Mouse (Mus musculus): ENCODE measurements around the gene Fanci. TPM values are rescaled to one million over a fixed set of nuclear protein-coding genes. Genes with fewer than 3 reads are reported as not detected.

Fanci gene
- polyA plus RNA-seq, 1 experiment from 2014 or later = 3.0 TPM

- WGBS (ENCODE audit: insufficient replicate concordance) = 61% methylated on average over 5 of the region's 5 CpGs
- H3K9me3 ChIP-seq (ENCODE audit: low read length) = no peaks in the 10 kb centered on the region
- no peaks in the 10 kb centered on the region; the same call in 1 of the 2 replicates for H3K36me3 ChIP-seq (replicated peaks; ENCODE audit: insufficient read depth, low read length)
- no peaks in the 10 kb centered on the region for H3K4me1 ChIP-seq (ENCODE audit: insufficient read depth)
- H3K27me3 ChIP-seq (ENCODE audit: insufficient read depth, low read length) = no peaks in the 10 kb centered on the region
- H3K9ac ChIP-seq (replicated peaks) = no peak overlapping the region
- ATAC-seq (no peak), DNase-seq (no peak)
- H3K4me2 ChIP-seq (ENCODE audit: low read depth, low read length) = no peak overlapping the region
- no peak overlapping the region for H3K27ac ChIP-seq (ENCODE audit: low read depth)
- no peak for TF ChIP-seq CTCF (IDR thresholded peaks at IDR 0.05; ENCODE audit: low read depth)
- no peak for TF ChIP-seq EP300 (IDR thresholded peaks at IDR 0.05; ENCODE audit: low read depth)
- no peak overlapping the region for H3K4me3 ChIP-seq (ENCODE audit: low read depth, low read length)
Observed at GRCm38 (mm10) chr7:79428243-79428642, 36.5 kb downstream of the Fanci start.

- WGBS (ENCODE audit: insufficient replicate concordance) = 73% methylated on average over 2 of the region's 2 CpGs
- H3K27ac ChIP-seq (ENCODE audit: low read depth) = no peak overlapping the region
- TF ChIP-seq CTCF (IDR thresholded peaks at IDR 0.05; ENCODE audit: low read depth) (no peak), EP300 (IDR thresholded peaks at IDR 0.05; ENCODE audit: low read depth) (no peak)
- no peak for ATAC-seq
- H3K36me3 ChIP-seq (replicated peaks; ENCODE audit: insufficient read depth, low read length) = peaks cover 17% of the 10 kb centered on the region
- no peak overlapping the region for H3K9ac ChIP-seq (replicated peaks)
- H3K9me3 ChIP-seq (ENCODE audit: low read length) = no peaks in the 10 kb centered on the region
- no peak overlapping the region for H3K4me2 ChIP-seq (ENCODE audit: low read depth, low read length)
- no peak overlapping the region for H3K4me3 ChIP-seq (ENCODE audit: low read depth, low read length)
- DNase-seq = no peak
- no peaks in the 10 kb centered on the region for H3K4me1 ChIP-seq (ENCODE audit: insufficient read depth)
- no peaks in the 10 kb centered on the region for H3K27me3 ChIP-seq (ENCODE audit: insufficient read depth, low read length)
Observed at GRCm38 (mm10) chr7:79440035-79440434, 48.3 kb downstream of the Fanci start.

GRCm38 (mm10) chr7:79447048-79447447 is 55.3 kb downstream of the Fanci start:
- ATAC-seq = no peak
- 83% methylated on average over 2 of the region's 2 CpGs for WGBS (ENCODE audit: insufficient replicate concordance)

GRCm38 (mm10) chr7:79447486-79447885 is 55.8 kb downstream of the Fanci start:
- Histone ChIP-seq H3K27me3 (ENCODE audit: insufficient read depth, low read length) (no peaks in the 10 kb centered on the region), H3K4me3 (ENCODE audit: low read depth, low read length) (no peak overlapping the region), H3K36me3 (replicated peaks; ENCODE audit: insufficient read depth, low read length) (peaks cover 61% of the 10 kb centered on the region), H3K4me1 (ENCODE audit: insufficient read depth) (no peaks in the 10 kb centered on the region), H3K27ac (ENCODE audit: low read depth) (no peak overlapping the region), H3K9ac (replicated peaks) (no peak overlapping the region), H3K4me2 (ENCODE audit: low read depth, low read length) (no peak overlapping the region), H3K9me3 (ENCODE audit: low read length) (no peaks in the 10 kb centered on the region)
- TF ChIP-seq EP300 (IDR thresholded peaks at IDR 0.05; ENCODE audit: low read depth) = no peak
- TF ChIP-seq CTCF (IDR thresholded peaks at IDR 0.05; ENCODE audit: low read depth) = no peak
- 75% methylated on average over 3 of the region's 3 CpGs for WGBS (ENCODE audit: insufficient replicate concordance)
- ATAC-seq = no peak
- no peak for DNase-seq

More at GRCm38 (mm10) chr7:79447048-79447447, 55.3 kb downstream of the Fanci start:
- Histone ChIP-seq H3K4me1 (ENCODE audit: insufficient read depth) (no peaks in the 10 kb centered on the region), H3K9ac (replicated peaks) (no peak overlapping the region), H3K27ac (ENCODE audit: low read depth) (no peak overlapping the region), H3K4me2 (ENCODE audit: low read depth, low read length) (no peak overlapping the region), H3K27me3 (ENCODE audit: insufficient read depth, low read length) (no peaks in the 10 kb centered on the region), H3K4me3 (ENCODE audit: low read depth, low read length) (no peak overlapping the region), H3K9me3 (ENCODE audit: low read length) (no peaks in the 10 kb centered on the region), H3K36me3 (replicated peaks; ENCODE audit: insufficient read depth, low read length) (peaks cover 57% of the 10 kb centered on the region)
- TF ChIP-seq EP300 (IDR thresholded peaks at IDR 0.05; ENCODE audit: low read depth) = no peak
- no peak for TF ChIP-seq CTCF (IDR thresholded peaks at IDR 0.05; ENCODE audit: low read depth)
- DNase-seq = no peak

- no peak overlapping the region for H3K27ac ChIP-seq (ENCODE audit: low read depth)
- H3K36me3 ChIP-seq (replicated peaks; ENCODE audit: insufficient read depth, low read length) = peaks cover 65% of the 10 kb centered on the region
- H3K4me1 ChIP-seq (ENCODE audit: insufficient read depth) = peaks cover 24% of the 10 kb centered on the region
- no peak overlapping the region for H3K4me3 ChIP-seq (ENCODE audit: low read depth, low read length)
- no peak overlapping the region for H3K4me2 ChIP-seq (ENCODE audit: low read depth, low read length)
- no peaks in the 10 kb centered on the region for H3K9me3 ChIP-seq (ENCODE audit: low read length)
- 91% methylated on average over 10 of the region's 10 CpGs for WGBS (ENCODE audit: insufficient replicate concordance)
- no peaks in the 10 kb centered on the region for H3K27me3 ChIP-seq (ENCODE audit: insufficient read depth, low read length)
- TF ChIP-seq CTCF (IDR thresholded peaks at IDR 0.05; ENCODE audit: low read depth) = no peak
- no peak for TF ChIP-seq EP300 (IDR thresholded peaks at IDR 0.05; ENCODE audit: low read depth)
- H3K9ac ChIP-seq (replicated peaks) = no peak overlapping the region
- no peak for DNase-seq
- ATAC-seq = no peak
Observed at GRCm38 (mm10) chr7:79461721-79462120, 70.0 kb downstream of the Fanci start.

- WGBS (ENCODE audit: insufficient replicate concordance) = 69% methylated on average over 11 of the region's 11 CpGs
- Histone ChIP-seq H3K9me3 (ENCODE audit: low read length) (no peaks in the 10 kb centered on the region), H3K4me3 (ENCODE audit: low read depth, low read length) (peak overlapping the region; percentile 84; the same call in 1 of the 2 replicates), H3K9ac (replicated peaks) (no peak overlapping the region), H3K4me1 (ENCODE audit: insufficient read depth) (peaks cover 33% of the 10 kb centered on the region), H3K4me2 (ENCODE audit: low read depth, low read length) (peak overlapping the region; percentile 94), H3K36me3 (replicated peaks; ENCODE audit: insufficient read depth, low read length) (peaks cover 47% of the 10 kb centered on the region), H3K27ac (ENCODE audit: low read depth) (no peak overlapping the region), H3K27me3 (ENCODE audit: insufficient read depth, low read length) (no peaks in the 10 kb centered on the region; the same call in 1 of the 2 replicates)
- DNase-seq (no peak), ATAC-seq (no peak)
- TF ChIP-seq EP300 (IDR thresholded peaks at IDR 0.05; ENCODE audit: low read depth) (no peak), CTCF (IDR thresholded peaks at IDR 0.05; ENCODE audit: low read depth) (no peak)
Observed at GRCm38 (mm10) chr7:79463376-79464077, 71.8 kb downstream of the Fanci start.
